Mouse (Mus musculus) midbrain, embryonic 16.5 days (tissue): ENCODE data around the gene Zfp672. TPM values are rescaled to one million over a fixed set of nuclear protein-coding genes. Genes with fewer than 3 reads are reported as not detected.
"Not testable (repeated sequence)": the region's sequence is repeated elsewhere in the genome, so short reads cannot be mapped to it uniquely, and the experiment has no call there.

Source experiments
- ATAC-seq: fragments of 200-750 bp; cut with Nextera tagmentation; 2 replicates; pipeline ENCODE4 v1.8.0; 2017; ENCODE audit warnings: moderate TSS enrichment
- H3K27ac ChIP-seq: fragments of 300-500 bp; sonication (generic); 2 replicates; pipeline ENCODE4 v1.5.1; 2014; ENCODE audit warnings: mild to moderate bottlenecking, low read length, mixed read lengths
- H3K27me3 ChIP-seq: fragments of 300-500 bp; sonication (generic); 2 replicates; pipeline ENCODE4 v1.6.1; 2014; ENCODE audit warnings: low read depth, low read length, mixed read lengths; ENCODE audit not compliant: control insufficient read depth, insufficient read depth
- H3K36me3 ChIP-seq: fragments of 300-500 bp; sonication (generic); 2 replicates; pipeline ENCODE4 v1.6.1; 2014; ENCODE audit warnings: mild to moderate bottlenecking, low read length, moderate library complexity, mixed read lengths; ENCODE audit not compliant: control insufficient read depth, insufficient read depth
- H3K4me1 ChIP-seq: fragments of 300-500 bp; sonication (generic); 2 replicates; pipeline ENCODE4 v1.6.1; 2014; ENCODE audit warnings: mild to moderate bottlenecking, low read length, mixed read lengths; ENCODE audit not compliant: control insufficient read depth, insufficient read depth
- H3K4me2 ChIP-seq: fragments of 300-500 bp; sonication (generic); 2 replicates; pipeline ENCODE4 v1.6.1; 2014; ENCODE audit warnings: mild to moderate bottlenecking, low read length, mixed read lengths
- H3K4me3 ChIP-seq: fragments of 300-500 bp; sonication (generic); 2 replicates; pipeline ENCODE4 v1.5.1; 2014; ENCODE audit warnings: low read depth, mild to moderate bottlenecking, low read length, moderate library complexity, mixed read lengths
- H3K9ac ChIP-seq: fragments of 300-500 bp; sonication (generic); 2 replicates; pipeline ENCODE4 v1.6.1; 2014; ENCODE audit warnings: low read depth, low read length, mixed read lengths
- H3K9me3 ChIP-seq: fragments of 300-500 bp; sonication (generic); replicated peaks from 2 replicates; pipeline ENCODE4 v1.6.1; 2014; ENCODE audit warnings: mild to moderate bottlenecking, low read length, mixed read lengths; ENCODE audit not compliant: control insufficient read depth, poor library complexity, severe bottlenecking
- WGBS: fragments of 180-500 bp; shearing (Covaris S2); extraction: QIAGEN DNeasy Blood & Tissue Kit; methylation state at CpG from one replicate; pipeline ENCODE4 v1.1.7; 2014; 5-methylcytosine and 5-hydroxymethylcytosine counted together
- polyA plus RNA-seq: library from polyadenylated mRNA; unstranded; fragments of >200 nt; fragmentation: Nextera tagmentation; extraction: Ambion mirVana; gene quantifications from 2 replicates; pipeline ENCODE4 v1.2.1, GENCODE M21; 2015

Zfp672 gene
- polyA plus RNA-seq, 1 experiment from 2014 or later: 40.2 TPM

DNA sequence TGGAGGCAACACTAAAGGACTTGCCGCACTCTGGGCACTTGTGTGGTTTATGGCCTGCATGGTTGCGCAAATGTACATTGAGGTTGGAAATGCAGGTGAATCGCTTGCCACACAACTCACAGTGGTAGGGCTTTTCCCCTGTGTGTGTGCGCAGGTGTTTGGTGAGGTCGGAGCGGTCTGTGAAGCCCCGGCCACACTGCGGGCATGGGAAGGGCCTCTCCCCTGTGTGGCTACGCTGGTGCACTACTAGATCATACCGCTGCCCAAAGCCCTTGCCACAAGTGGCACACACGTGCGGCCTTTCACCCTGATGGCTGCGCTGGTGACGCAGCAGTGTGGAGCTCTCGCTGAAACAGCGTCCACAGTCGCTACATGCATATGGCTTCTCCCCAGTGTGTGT is 13.8 kb downstream of the Zfp672 start:
- Histone ChIP-seq H3K36me3 (peaks cover 25% of the 10 kb centered on the region), H3K4me1 (peaks cover 1% of the 10 kb centered on the region), H3K9me3 (no peaks in the 10 kb centered on the region), H3K27ac (no peak overlapping the region), H3K9ac (no peak overlapping the region), H3K27me3 (no peaks in the 10 kb centered on the region), H3K4me2 (no peak overlapping the region), H3K4me3 (no peak overlapping the region)
- peak; percentile 40; the same call in 1 of the 2 replicates for ATAC-seq
- 78% methylated on average over 17 of the region's 17 CpGs for WGBS

DNA sequence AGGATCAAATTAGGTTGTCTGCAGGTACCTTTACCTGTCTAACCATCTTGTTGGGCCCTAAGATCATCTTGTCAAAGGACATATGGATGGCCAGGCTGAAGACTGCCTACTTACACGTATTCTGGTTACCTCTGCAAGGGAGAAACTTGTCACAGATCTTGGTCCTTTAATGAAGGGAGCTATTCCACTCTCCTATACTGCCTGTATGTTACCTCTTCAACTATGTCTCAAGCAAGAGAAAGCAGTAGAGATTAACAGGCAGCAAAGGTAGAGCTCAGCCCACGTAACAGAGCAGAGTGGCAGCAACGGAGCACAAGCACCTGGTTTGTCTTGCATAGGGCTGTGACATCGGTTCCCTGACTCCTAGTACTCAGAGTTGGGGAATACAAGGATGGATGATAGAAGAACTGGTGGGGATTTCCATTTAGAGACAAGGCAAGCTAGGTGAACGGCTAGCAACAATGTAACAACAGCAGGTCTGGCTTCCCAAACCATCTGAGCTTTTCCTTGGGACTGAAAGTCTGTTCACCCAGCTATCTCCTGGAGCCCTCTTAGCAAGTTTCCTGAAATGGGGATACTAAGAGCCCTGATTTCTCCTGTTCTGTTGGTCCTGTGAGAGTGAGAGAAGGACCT is 14.5 kb downstream of the Zfp672 start:
- no peaks in the 10 kb centered on the region for H3K9me3 ChIP-seq
- no peak overlapping the region for H3K27ac ChIP-seq
- ATAC-seq: no peak
- WGBS: 94% methylated on average over 5 of the region's 5 CpGs
- H3K4me2 ChIP-seq: no peak overlapping the region
- no peak overlapping the region for H3K4me3 ChIP-seq
- H3K36me3 ChIP-seq: peaks cover 25% of the 10 kb centered on the region
- no peaks in the 10 kb centered on the region for H3K27me3 ChIP-seq
- H3K4me1 ChIP-seq: no peaks in the 10 kb centered on the region
- H3K9ac ChIP-seq: no peak overlapping the region

DNA sequence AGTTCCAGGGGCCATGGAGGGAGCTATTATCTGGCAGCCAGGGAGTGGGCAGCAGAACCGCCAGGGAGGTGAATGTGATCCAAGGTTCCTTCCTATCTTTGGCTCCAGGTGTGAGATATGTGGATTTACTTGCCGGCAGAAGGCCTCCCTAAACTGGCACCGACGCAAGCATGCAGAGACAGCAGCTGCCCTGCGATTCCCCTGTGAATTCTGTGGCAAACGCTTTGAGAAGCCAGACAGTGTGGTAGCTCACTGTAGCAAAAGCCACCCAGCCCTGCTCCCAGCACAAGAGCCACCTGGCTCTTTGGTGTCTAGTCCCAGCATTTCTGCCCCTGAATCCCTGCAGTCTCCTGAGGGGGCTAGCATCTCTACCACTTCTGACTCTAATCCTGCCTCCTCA is 16.1 kb downstream of the Zfp672 start:
- H3K27ac ChIP-seq: no peak overlapping the region
- H3K4me3 ChIP-seq: no peak overlapping the region
- H3K9ac ChIP-seq: no peak overlapping the region
- no peaks in the 10 kb centered on the region for H3K9me3 ChIP-seq
- ATAC-seq: no peak
- no peaks in the 10 kb centered on the region for H3K4me1 ChIP-seq
- H3K4me2 ChIP-seq: no peak overlapping the region
- 70% methylated on average over 6 of the region's 6 CpGs for WGBS
- no peaks in the 10 kb centered on the region for H3K27me3 ChIP-seq
- peaks cover 25% of the 10 kb centered on the region for H3K36me3 ChIP-seq

DNA sequence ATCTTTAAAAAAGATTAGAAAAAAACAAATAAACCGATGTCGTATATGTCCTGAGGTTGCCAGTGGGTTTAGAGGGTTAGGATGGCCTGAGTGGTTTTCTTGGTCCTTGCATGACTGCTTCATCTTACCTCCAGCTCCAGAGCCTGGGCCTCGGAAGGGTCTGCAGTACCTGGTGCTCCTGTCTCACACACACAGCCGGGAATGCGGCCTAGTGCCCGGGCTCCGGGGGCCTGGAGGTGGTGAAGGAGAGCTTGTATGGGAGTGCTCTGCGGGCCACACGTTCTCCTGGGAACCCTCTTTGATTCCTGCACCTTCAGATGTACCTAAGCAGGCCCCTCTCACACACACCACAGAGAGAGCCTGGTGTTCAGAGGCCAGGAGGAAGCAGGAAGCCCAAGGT is 21.5 kb downstream of the Zfp672 start:
- H3K27ac ChIP-seq: no peak overlapping the region
- no peak for ATAC-seq
- no peak overlapping the region for H3K4me3 ChIP-seq
- H3K9ac ChIP-seq: no peak overlapping the region
- H3K4me2 ChIP-seq: no peak overlapping the region
- peaks cover 13% of the 10 kb centered on the region for H3K4me1 ChIP-seq
- H3K9me3 ChIP-seq: no peaks in the 10 kb centered on the region
- H3K36me3 ChIP-seq: peaks cover 4% of the 10 kb centered on the region; the same call in 1 of the 2 replicates
- no peaks in the 10 kb centered on the region for H3K27me3 ChIP-seq
- 97% methylated on average over 9 of the region's 9 CpGs for WGBS

DNA sequence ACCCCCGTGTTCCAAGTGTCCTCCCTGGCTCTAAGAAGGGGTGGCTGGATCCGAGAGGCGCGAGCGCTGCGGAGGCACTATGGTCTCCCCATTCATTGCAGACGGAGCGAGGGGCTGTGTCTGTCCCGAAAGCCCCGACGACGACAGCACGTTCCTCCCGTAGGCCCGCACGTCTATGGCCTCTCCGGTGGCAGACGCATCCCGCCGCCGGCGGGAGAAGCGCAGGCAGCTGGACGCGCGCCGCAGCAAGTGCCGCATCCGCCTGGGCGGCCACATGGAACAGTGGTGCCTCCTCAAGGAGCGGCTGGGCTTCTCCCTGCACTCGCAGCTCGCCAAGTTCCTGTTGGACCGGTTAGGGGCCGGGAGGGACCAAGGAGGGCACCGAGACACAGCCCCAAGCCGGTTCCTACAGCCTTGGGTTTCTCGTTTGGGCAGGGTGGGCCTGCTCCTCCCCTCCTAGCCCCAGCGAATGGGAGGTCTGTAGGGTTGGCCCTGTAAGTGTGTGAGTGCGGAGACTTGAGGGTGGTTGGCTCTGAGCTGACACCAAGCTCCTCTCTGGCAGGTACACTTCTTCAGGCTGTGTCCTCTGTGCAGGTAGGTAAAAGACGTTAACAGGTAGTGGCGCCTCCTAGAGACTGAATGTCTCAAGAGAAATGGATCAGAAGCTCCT is 22.6 kb downstream of the Zfp672 start:
- H3K4me3 ChIP-seq: peak overlapping the region; percentile 56
- ATAC-seq: peak; percentile 60
- H3K9ac ChIP-seq: peak overlapping the region; percentile 80
- no peaks in the 10 kb centered on the region for H3K9me3 ChIP-seq
- H3K27ac ChIP-seq: peak overlapping the region; percentile 76
- H3K4me1 ChIP-seq: peaks cover 16% of the 10 kb centered on the region
- H3K27me3 ChIP-seq: no peaks in the 10 kb centered on the region
- under 1% methylated on average over 38 of the region's 42 CpGs for WGBS
- H3K4me2 ChIP-seq: peak overlapping the region; percentile 96
- peaks cover 4% of the 10 kb centered on the region; the same call in 1 of the 2 replicates for H3K36me3 ChIP-seq

DNA sequence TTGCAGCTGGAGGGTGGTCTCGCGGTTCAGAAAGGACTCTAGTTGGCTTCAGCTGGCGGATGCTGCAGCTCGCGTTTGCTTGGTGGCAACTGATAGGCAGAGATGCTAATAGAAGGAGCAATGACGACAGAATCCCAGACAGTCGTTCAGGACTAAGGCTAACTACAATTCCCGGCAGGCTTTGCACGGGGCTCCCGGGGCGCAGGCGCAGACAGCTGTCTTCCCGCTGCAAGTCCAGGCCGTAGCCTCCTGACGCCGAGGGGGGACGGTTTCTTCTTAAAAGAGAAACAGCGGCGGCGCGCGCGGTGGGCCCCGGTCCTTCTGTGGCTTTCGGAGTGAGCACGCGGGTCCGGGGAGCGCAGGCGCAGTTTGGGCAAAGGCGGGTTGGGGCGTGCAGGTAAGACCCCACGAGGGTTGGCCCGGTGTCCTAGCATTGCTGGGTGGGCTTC is 23.3 kb downstream of the Zfp672 start, which contains the start of gene Zfp692:
Zfp692 (plus strand) TSS at position 210 of the 449 bp plus-strand sequence.
- Histone ChIP-seq H3K4me2 (peak within 1 kb of the TSS; percentile 96), H3K4me3 (peak within 1 kb of the TSS; percentile 56), H3K36me3 (peaks cover 4% of the 10 kb centered on the region; the same call in 1 of the 2 replicates), H3K9ac (peak within 1 kb of the TSS; percentile 80), H3K4me1 (peaks cover 16% of the 10 kb centered on the region), H3K27me3 (no peaks in the 10 kb centered on the region), H3K27ac (peak within 1 kb of the TSS; percentile 76), H3K9me3 (no peaks in the 10 kb centered on the region)
- under 1% methylated on average over 33 of the region's 34 CpGs for WGBS
- peak; percentile 87 for ATAC-seq

DNA sequence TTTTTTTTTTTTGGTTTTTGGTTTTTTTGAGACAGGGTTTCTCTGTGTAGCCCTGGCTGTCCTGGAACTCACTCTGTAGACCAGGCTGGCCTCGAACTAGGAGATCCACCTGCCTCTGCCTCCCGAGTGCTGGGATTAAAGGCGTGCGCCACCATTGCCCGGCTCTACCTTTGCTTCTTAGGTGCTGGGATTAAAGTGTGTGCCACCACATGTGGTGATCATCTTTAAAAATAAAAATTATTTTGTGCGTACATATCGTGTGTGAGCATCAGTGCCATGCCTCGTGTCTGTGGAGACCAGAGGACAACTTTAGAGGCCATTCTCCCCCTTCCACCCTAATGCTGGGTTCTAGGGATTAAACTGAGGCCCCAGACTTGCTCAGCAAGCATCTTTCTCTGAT is 24.8 kb downstream of the Zfp672 start:
- H3K27me3 ChIP-seq, H3K4me2 ChIP-seq, ATAC-seq, H3K4me3 ChIP-seq, H3K9me3 ChIP-seq, H3K27ac ChIP-seq, H3K9ac ChIP-seq, H3K36me3 ChIP-seq: not testable (repeated sequence)
- WGBS: 97% methylated on average over 8 of the region's 8 CpGs
- H3K4me1 ChIP-seq: peaks cover 16% of the 10 kb centered on the region

DNA sequence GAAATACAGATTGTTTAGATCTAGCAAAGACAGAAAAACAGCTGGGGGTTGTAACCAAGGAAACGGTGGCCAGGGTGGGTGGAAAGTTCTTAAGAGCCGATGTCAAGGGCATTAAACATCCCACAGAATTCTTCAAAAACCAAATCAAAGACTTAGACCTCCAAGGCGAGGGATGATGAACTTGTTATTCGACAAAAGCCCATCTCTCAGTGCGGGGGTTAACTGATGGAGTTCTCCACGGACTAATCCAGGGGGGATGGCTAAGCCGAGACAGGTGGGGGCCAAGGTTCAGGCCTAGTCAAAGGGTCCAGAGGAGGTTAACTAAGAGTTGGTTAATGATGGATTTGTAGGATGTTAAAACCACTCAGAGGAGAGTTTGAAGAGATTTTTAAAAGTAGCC is 26.5 kb downstream of the Zfp672 start:
- Histone ChIP-seq H3K4me3 (peak overlapping the region; percentile 63), H3K4me2 (peak overlapping the region; percentile 64), H3K4me1 (peaks cover 16% of the 10 kb centered on the region), H3K27ac (no peak overlapping the region), H3K9ac (peak overlapping the region; percentile 22; the same call in 1 of the 2 replicates), H3K36me3 (no peaks in the 10 kb centered on the region), H3K9me3 (no peaks in the 10 kb centered on the region), H3K27me3 (no peaks in the 10 kb centered on the region)
- WGBS: 4% methylated on average over 7 of the region's 7 CpGs
- no peak for ATAC-seq
